Mouse (Mus musculus): ENCODE results near the gene Tcf20. TPM values are rescaled to one million over a fixed set of nuclear protein-coding genes. Genes with fewer than 3 reads are reported as not detected.
"Not testable (repeated sequence)": the region's sequence is repeated elsewhere in the genome, so short reads cannot be mapped to it uniquely, and the experiment has no call there.

The Tcf20 gene
- polyA plus RNA-seq, 1 experiment from 2014 or later = 6.9 TPM

DNA sequence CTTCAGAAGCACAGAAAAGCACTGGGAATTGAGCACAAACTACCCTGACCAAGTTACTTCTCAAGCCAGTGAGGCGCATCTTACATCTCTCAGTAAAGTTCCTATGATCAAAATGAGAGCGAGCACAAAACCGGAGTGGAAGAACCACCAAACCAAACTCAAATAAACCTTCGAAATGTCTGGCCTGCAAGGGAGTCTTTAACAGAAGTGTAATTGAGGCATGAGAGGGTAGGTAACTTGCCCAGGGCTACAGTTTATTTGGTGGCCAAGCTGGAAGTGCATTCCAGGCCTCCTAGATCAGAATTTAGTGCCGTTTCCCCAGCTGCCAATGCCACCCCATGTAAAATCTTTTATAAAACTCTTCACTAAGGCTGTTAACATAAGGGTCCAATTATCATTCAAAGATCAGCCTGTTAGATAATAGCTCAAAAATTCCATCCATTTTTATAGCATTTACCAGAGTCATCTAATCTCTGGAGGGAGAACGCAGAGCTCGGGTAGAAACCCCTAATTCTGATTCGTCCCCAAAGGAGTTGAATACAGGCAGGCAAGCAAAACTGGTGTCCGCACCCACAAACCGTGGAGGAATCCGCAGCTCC lies 89.4 kb downstream of the Tcf20 start:
- Histone ChIP-seq H3K27me3 (ENCODE audit: insufficient read depth, poor library complexity, severe bottlenecking) (peaks cover 29% of the 10 kb centered on the region), H3K4me1 (replicated peaks) (peaks cover 54% of the 10 kb centered on the region), H3K9me3 (no peaks in the 10 kb centered on the region), H3K27ac (peak overlapping the region; percentile 97), H3K4me3 (peak overlapping the region; percentile 80), H3K36me3 (no peaks in the 10 kb centered on the region)
- 18% methylated on average over 11 of the region's 11 CpGs for WGBS
- no peak for DNase-seq (ENCODE audit: low spot score)

DNA sequence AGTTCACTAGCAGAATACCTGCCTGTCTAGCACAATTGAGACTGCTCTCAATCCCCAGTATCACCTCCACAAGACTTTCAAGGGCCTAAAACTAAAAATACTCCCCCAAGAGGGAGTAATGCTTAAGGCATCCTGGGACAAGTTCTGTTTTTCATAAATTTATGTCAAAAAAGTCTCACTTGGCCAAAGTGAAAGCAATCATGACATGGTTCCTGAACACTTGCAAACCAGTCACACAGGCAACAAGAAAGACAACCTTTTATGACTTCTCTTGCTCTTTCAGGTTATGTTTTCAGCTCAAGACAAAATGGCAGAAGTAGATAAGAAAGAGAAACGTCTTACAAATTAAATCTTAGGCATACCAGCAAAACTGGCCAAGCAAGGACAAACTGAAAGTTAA lies 91.3 kb downstream of the Tcf20 start:
- Histone ChIP-seq H3K27ac (no peak overlapping the region), H3K27me3 (ENCODE audit: insufficient read depth, poor library complexity, severe bottlenecking) (peaks cover 12% of the 10 kb centered on the region), H3K9me3 (no peaks in the 10 kb centered on the region), H3K4me3 (no peak overlapping the region), H3K4me1 (replicated peaks) (peaks cover 35% of the 10 kb centered on the region), H3K36me3 (0 out of 2 replicates have a peak, but pooled peaks cover 4% of the 10 kb centered on the region)
- DNase-seq (ENCODE audit: low spot score) = no peak
- 87% methylated on average over 1 of the region's 1 CpGs for WGBS

DNA sequence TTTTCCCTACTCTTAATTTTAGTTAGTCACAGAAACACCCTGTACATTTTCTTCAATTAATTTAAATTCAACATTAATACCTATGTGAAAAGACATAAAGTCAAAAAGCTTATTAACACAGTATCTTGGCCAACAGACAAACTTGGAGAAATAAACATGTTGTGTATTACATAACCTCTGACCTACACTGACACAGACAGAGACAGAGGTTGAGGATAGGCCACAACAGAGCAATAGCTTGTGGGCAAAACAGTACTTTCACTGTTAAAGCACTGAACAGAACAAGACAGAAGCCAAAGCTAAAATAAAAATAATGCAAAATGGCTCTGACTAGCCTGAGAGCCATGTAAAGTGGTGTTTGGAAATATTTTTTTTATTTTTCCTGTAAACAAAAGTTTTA lies 97.2 kb downstream of the Tcf20 start:
- DNase-seq (ENCODE audit: low spot score) = no peak

DNA sequence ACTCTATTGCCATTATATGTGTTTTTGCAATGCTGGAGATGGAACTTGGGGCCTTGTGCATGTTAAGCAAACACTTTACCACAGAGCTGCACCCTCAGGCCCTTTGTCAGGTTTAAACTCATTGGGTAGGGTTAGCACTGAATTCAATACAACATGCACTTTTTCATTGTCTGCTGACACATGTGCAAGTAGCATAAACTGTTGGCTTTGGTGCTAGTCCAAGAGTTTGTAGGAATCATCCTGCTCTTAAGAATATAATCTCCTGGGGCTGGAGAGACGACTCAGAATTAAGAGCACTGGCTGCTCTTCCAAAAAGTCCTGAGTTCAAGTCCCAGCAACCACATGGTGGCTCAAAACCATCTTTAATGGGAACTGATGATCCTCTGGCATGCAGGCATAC lies 98.2 kb downstream of the Tcf20 start:
- Histone ChIP-seq H3K27me3 (ENCODE audit: insufficient read depth, poor library complexity, severe bottlenecking) (no peaks in the 10 kb centered on the region), H3K4me3 (no peak overlapping the region), H3K9me3 (no peaks in the 10 kb centered on the region), H3K27ac (no peak overlapping the region), H3K4me1 (replicated peaks) (no peaks in the 10 kb centered on the region), H3K36me3 (0 out of 2 replicates have a peak, but pooled peaks cover 4% of the 10 kb centered on the region)
- no peak for DNase-seq (ENCODE audit: low spot score)
- WGBS = 81% methylated on average over 1 of the region's 1 CpGs

More for the DNA sequence above, 97.2 kb downstream of the Tcf20 start:
- H3K9me3 ChIP-seq = no peaks in the 10 kb centered on the region
- H3K4me3 ChIP-seq = no peak overlapping the region
- H3K27ac ChIP-seq = no peak overlapping the region
- H3K36me3 ChIP-seq = 0 out of 2 replicates have a peak, but pooled peaks cover 4% of the 10 kb centered on the region
- no peaks in the 10 kb centered on the region for H3K27me3 ChIP-seq (ENCODE audit: insufficient read depth, poor library complexity, severe bottlenecking)
- H3K4me1 ChIP-seq (replicated peaks) = no peaks in the 10 kb centered on the region

DNA sequence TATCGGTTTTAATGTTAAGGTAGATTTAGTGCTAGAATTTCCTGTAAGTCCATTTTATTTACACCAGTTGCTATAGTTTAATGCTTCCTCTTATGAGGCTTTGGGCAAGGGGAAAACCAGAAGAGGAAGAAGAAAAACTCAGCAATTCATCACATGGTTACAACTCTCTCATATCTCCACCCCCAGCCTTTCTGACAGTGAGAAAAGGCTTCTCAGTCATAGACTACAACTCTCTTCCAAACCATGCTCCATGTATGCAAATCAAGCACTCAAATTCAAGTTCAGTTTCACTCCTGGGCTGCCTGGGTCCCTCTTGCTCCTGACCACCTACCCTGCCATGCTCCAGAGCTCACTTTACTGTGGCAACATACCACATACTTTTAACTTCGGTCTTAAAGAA lies 99.2 kb downstream of the Tcf20 start:
- Histone ChIP-seq H3K27ac (no peak overlapping the region), H3K27me3 (ENCODE audit: insufficient read depth, poor library complexity, severe bottlenecking) (no peaks in the 10 kb centered on the region), H3K9me3 (no peaks in the 10 kb centered on the region), H3K36me3 (peaks cover 4% of the 10 kb centered on the region; the same call in 1 of the 2 replicates), H3K4me3 (no peak overlapping the region), H3K4me1 (replicated peaks) (no peaks in the 10 kb centered on the region)
- 92% methylated on average over 2 of the region's 2 CpGs for whole genome bisulfite sequencing
- no peak for DNase-seq (ENCODE audit: low spot score)

DNA sequence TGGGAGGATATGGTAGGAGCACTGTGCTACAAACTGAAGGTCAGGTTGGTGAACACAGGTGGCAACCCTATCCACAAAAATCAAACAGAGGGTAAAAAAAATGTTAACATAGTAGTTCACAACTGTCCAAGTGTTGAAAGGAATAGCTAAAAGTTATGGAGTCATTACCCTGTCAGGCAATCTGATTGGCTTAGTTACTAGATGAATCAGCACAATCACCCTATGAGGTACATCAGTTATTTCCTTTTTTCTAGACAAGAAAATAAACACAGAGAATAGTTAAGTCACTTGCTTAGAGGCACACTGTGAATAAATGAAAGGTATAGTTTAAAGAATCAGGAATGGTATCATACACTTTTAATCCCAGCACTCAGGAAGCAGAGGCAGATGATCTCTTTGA lies 110.4 kb downstream of the Tcf20 start:
- DNase-seq (ENCODE audit: low spot score) = no peak
- Histone ChIP-seq H3K4me1 (replicated peaks) (no peaks in the 10 kb centered on the region), H3K4me3 (no peak overlapping the region), H3K27me3 (ENCODE audit: insufficient read depth, poor library complexity, severe bottlenecking) (no peaks in the 10 kb centered on the region), H3K36me3 (no peaks in the 10 kb centered on the region), H3K27ac (no peak overlapping the region), H3K9me3 (no peaks in the 10 kb centered on the region)

DNA sequence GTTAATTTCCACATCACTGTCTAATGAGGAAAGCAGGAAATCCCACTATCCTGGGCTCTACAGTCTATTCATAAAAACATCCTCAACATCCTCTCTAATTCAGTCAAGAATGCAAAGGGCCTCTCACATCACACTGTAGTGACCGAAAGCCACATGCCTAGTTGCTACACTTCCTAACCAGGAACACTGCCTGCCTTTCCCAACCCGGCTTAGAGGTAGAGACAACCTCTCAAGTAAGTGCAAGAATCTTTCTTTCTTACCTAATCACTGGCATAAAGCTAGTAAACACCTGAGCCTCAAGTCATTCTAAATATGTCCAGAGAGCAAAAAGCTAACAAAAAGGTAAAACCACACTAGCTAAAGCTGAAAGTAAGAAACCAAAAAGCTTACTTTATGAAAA lies 110.8 kb downstream of the Tcf20 start:
- no peak overlapping the region for H3K27ac ChIP-seq
- no peaks in the 10 kb centered on the region for H3K9me3 ChIP-seq
- no peaks in the 10 kb centered on the region for H3K36me3 ChIP-seq
- WGBS = 92% methylated on average over 2 of the region's 2 CpGs
- H3K27me3 ChIP-seq (ENCODE audit: insufficient read depth, poor library complexity, severe bottlenecking) = no peaks in the 10 kb centered on the region
- no peak for DNase-seq (ENCODE audit: low spot score)
- no peaks in the 10 kb centered on the region for H3K4me1 ChIP-seq (replicated peaks)
- no peak overlapping the region for H3K4me3 ChIP-seq

DNA sequence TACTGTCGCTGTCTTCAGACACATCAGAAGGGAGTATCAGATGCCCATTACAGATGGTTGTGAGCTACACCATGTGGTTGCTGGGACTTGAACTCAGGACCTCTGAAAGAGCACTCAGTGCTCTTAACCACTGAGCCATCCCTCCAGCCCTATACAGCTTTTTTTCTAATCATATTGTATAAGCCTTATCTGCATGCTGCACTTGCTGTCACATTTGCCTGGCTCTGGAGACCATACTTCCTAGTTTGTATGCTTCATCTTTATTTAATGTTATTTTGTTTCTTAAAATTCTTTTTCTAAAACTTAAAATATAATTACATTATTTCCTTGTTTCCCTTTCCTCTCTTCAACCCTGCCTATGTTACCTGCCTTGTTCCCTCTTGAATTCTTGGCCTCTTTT lies 115.6 kb downstream of the Tcf20 start:
- Histone ChIP-seq H3K4me1 (replicated peaks) (peaks cover 6% of the 10 kb centered on the region; the same call in 1 of the 2 replicates), H3K27ac (no peak overlapping the region), H3K36me3 (no peaks in the 10 kb centered on the region), H3K9me3 (no peaks in the 10 kb centered on the region), H3K4me3 (no peak overlapping the region), H3K27me3 (ENCODE audit: insufficient read depth, poor library complexity, severe bottlenecking) (no peaks in the 10 kb centered on the region)
- DNase-seq (ENCODE audit: low spot score) = no peak
- WGBS = 94% methylated on average over 1 of the region's 1 CpGs

DNA sequence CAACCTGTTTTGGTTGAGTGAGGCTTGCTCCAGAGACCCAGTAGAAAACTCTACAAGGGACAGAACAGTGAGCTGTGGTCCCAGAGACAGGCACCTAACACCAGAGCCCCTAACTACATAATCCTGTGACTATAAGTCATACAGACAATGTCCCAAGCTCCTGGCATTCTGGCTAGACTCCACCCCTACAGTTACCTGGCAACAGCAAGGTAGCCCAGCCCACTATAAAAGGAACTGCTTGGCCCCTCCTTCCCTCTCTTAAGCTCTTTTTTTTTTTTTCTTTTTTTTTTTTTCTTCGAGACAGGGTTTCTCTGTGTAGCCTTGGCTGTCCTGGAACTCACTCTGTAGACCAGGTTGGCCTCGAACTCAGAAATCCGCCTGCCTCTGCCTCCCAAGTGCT lies 121.4 kb downstream of the Tcf20 start:
- not testable (repeated sequence) for H3K4me1 ChIP-seq (replicated peaks); H3K36me3 ChIP-seq; H3K27me3 ChIP-seq (ENCODE audit: insufficient read depth, poor library complexity, severe bottlenecking); H3K4me3 ChIP-seq; H3K27ac ChIP-seq; DNase-seq (ENCODE audit: low spot score)
- peaks cover 11% of the 10 kb centered on the region; the same call in 1 of the 2 replicates for H3K9me3 ChIP-seq
- WGBS = 94% methylated on average over 3 of the region's 3 CpGs

DNA sequence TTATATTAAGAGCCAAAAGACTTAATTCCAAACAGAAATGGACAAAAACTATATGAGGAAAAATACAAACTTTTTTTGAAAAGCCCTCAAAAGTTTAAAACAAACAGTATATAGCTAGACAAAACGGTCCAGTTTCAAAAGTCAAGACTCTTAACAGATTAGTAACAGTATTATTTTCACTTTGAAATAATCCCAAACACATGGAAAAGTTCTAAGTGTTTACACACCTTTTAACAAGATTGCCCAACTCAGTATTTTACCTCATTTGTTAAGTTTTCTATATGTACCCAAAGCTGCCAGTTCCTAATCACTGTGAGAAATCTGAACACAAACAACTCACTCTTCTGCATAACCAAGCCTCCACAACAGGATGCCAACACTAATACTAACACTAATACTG lies 124.0 kb downstream of the Tcf20 start:
- no peak overlapping the region for H3K27ac ChIP-seq
- H3K4me1 ChIP-seq (replicated peaks) = 0 out of 2 replicates have a peak, but pooled peaks cover 5% of the 10 kb centered on the region
- WGBS = 90% methylated on average over 1 of the region's 1 CpGs
- H3K27me3 ChIP-seq (ENCODE audit: insufficient read depth, poor library complexity, severe bottlenecking) = no peaks in the 10 kb centered on the region
- H3K9me3 ChIP-seq = peaks cover 11% of the 10 kb centered on the region; the same call in 1 of the 2 replicates
- H3K36me3 ChIP-seq = peaks cover 8% of the 10 kb centered on the region; the same call in 1 of the 2 replicates
- no peak overlapping the region for H3K4me3 ChIP-seq
- no peak for DNase-seq (ENCODE audit: low spot score)

DNA sequence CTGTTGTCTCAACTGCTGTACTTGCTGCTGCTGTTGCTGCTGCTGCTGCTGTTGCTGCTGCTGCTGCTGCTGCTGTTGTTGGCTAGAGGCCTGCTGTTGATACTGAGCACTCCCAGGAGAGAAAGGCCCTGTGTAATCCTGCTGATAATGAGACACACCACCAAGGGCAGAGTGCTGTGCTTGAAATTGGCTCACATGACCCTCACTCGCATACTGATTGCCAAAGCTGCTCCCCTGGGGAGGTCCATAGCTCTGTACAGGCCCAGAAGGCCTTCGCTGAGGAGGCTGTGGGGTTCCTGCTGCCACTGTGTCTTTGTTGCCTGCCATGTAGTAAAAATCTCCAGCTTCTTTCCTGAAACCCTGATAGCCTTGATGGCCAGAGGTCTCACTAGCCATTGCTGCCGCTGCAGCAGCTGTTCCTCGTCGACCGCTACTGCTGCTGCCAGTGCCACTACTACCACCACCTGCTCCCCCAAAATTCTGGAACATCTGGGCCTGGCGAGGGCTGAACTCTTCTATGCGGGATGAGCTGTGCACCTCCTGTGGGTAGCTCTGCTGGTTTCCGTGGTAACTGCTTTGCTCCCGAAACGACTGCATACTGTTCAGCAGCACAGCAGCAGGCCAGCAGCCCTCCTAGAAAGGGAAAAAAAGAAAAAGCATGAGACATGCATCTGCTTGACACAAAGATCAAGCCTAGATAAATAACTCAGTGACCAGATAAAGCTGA lies 130.9 kb downstream of the Tcf20 start:
- H3K27ac ChIP-seq = peak overlapping the region; percentile 73
- DNase-seq (ENCODE audit: low spot score) = peak; percentile 32

DNA sequence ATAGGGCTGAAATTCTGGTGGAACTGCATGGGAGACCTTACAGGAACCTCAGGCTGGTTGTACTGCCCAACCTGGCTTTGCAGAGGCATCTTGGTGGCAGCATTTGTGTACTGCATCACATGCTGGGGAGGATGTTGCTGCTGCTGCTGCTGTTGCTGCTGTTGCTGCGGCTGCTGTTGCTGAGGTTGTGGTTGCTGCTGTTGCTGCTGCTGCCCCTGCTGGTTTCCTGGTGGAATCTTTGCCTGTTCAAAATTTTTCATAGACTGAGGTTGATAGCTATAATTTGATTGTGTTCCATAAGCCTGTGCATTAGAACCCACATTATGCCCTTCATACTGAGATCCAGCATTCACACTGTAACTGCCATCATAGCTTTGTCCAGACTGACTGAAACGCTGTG lies 131.6 kb downstream of the Tcf20 start:
- Histone ChIP-seq H3K9me3 (no peaks in the 10 kb centered on the region), H3K27ac (no peak overlapping the region; the same call in 1 of the 2 replicates), H3K4me3 (no peak overlapping the region), H3K27me3 (ENCODE audit: insufficient read depth, poor library complexity, severe bottlenecking) (no peaks in the 10 kb centered on the region), H3K4me1 (replicated peaks) (peaks cover 17% of the 10 kb centered on the region), H3K36me3 (peaks cover 61% of the 10 kb centered on the region)
- no peak for DNase-seq (ENCODE audit: low spot score)
- WGBS = 89% methylated on average over 2 of the region's 2 CpGs

More for the DNA sequence above, 130.9 kb downstream of the Tcf20 start:
- Histone ChIP-seq H3K4me3 (no peak overlapping the region), H3K9me3 (no peaks in the 10 kb centered on the region), H3K4me1 (replicated peaks) (peaks cover 17% of the 10 kb centered on the region), H3K27me3 (ENCODE audit: insufficient read depth, poor library complexity, severe bottlenecking) (no peaks in the 10 kb centered on the region), H3K36me3 (peaks cover 53% of the 10 kb centered on the region)
- WGBS = 49% methylated on average over 11 of the region's 11 CpGs

DNA sequence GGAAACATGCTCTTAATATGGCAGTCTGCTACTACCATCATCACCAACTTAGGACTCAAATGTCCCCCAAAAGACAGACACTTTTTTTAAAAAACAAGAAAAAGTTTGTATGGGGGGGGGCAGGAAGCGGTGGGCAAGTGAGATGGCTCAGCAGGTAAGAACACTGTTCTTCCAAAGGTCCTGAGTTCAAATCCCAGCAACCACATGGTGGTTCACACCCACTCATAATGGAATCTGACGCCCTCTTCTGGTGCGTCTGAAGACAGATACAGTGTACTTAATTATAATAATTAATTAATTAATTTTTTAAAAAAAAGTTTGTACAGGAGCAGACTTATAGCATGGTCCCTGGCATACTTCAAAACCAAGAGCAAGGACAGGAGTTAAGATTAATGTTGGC lies 148.5 kb downstream of the Tcf20 start:
- WGBS = 97% methylated on average over 3 of the region's 3 CpGs
- no peaks in the 10 kb centered on the region for H3K4me1 ChIP-seq (replicated peaks)

More for the DNA sequence above, 148.5 kb downstream of the Tcf20 start:
- no peak for DNase-seq (ENCODE audit: low spot score)
- Histone ChIP-seq H3K9me3 (no peaks in the 10 kb centered on the region), H3K27me3 (ENCODE audit: insufficient read depth, poor library complexity, severe bottlenecking) (no peaks in the 10 kb centered on the region), H3K4me3 (no peak overlapping the region), H3K36me3 (peaks cover 17% of the 10 kb centered on the region), H3K27ac (no peak overlapping the region)

Measured in hindbrain, embryonic 10.5 days (tissue).